Mouse (Mus musculus): ENCODE data around the gene Olfr586.

Olfr586 gene

GRCm38 (mm10) chr7:103125538-103125937 lies at the start of gene Olfr586:
TSS of gene Olfr586 (minus strand) at chr7:103125638.
- no peak for DNase-seq (ENCODE audit: low spot score in 2 of 2)

DNA sequence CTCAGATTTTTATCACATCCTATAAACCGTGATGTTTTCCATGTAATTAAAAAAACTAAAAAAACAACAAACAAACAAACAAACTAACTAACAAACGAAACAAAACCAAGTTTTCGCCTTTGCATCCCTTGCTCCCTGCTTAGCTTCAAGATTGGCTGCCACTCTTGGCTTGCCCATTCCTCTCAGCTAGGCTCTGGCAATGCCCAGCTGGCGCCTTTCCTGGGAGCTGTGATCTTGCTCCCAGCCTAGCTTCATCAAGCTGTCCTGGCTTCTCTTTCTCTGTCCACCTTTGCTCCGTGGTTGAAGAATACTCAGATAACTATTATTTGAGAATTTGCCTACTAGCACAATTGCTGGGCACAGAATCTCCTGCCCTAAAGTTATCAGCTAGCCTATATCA lies 44.3 kb upstream of the Olfr586 start:
- no peak for DNase-seq (ENCODE audit: low spot score in 2 of 2)

DNA sequence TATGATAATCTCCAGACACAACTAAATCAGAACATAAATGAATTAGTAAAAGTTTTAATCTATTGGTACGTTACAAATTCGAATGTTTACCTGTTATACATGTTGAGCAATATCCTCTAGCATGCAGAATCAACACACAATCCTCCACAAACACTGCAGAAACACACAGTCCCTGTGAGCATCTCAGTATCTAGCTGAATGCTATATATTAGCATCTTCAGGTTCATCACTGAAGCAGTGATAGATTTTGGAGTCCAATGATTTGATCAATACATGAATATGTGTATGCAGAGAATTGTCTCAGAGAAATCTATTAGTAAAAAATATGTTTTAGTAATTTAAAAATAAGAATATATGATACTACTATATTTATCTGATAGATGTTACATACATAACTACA lies 30.8 kb upstream of the Olfr586 start, which contains the start of gene Olfr589:
TSS of gene Olfr589 (minus strand) at position 101 of the 400 bp plus-strand sequence.
- no peak for DNase-seq (ENCODE audit: low spot score in 2 of 2)

DNA sequence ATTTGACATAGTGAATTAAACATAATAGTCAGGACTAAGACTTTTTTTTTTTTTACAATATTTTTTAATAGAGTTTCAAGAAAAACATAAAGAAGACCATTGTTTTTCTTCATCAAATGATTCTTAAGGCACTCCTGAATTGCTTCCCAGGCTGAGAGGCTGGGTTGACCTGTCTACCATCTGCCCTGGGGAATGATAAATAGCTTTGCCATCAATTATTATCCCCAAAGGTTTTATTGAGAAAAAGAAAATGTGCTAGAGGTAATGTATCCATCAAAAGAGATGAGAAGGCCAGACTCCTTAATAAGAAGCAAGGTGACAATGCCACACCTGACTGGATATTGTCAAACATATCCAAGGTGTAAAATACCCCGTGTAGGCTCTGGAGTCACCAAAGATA lies 15.1 kb upstream of the Olfr586 start, which contains the start of gene Olfr588-ps1:
TSS of gene Olfr588-ps1 (plus strand) at position 301 of the 400 bp plus-strand sequence.
- DNase-seq (ENCODE audit: low spot score in 2 of 2) = no peak

DNA sequence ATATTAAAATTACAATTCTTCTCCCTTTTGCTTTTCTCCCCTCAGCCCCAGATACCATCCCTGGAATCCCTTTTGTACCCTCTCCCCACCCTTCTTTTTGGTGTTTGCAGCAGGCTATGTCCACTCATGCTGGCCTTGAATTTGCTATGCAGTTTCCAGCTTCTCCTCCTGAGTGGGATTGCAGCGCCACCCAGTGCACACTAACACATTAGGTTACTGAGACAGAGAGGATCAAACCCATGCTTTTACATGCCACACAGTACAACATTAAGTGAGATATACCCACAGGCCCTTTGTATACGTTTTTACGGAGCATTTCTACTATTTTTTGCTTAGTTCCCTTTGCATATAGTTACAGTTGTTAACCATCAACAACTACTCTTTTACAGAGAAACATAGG lies 6.0 kb downstream of the Olfr586 start:
- peak in 1 of 2 experiments; percentile 19 for DNase-seq (ENCODE audit: low spot score in 2 of 2)

DNA sequence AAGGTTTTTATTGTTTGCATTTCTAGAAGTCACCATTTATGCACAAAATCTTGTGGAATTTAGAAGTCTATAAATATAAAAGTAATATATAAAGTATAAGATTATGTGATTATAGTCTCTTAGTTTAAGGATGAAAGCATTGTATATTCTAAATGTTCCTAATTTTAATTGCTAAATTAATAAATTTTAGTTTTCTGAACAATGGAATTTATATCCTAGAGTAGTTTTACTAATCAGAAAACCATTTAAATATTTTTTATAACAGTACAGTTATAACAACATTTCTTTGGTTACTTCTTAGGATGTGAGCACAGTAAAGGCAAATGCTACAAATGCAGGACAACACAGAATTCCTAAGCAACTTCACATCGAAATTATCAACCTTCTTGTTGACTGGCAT lies 28.0 kb downstream of the Olfr586 start, which contains the start of gene Olfr585:
TSS of gene Olfr585 (plus strand) at position 301 of the 400 bp plus-strand sequence.
- DNase-seq (ENCODE audit: low spot score in 2 of 2) = no peak

DNA sequence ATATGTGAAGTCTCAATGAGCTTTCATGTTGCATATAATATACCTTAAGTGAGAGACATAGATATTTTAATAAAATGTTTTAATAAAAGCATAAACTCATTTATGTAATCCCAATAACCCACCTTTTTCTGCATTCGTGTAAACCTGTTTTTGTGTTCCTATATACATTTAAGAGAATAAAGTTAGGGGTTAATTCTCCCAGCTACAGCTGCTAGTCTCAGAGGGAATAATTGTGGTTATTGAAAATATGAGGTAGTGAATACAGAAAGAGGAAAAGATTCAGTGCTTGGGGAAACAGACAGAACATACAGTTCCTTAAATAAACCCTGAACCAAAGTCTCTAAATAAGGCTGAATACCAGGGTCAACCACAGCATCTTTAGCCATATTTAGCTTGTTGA lies 43.9 kb downstream of the Olfr586 start, which contains the start of gene Olfr584:
TSS of gene Olfr584 (plus strand) at position 301 of the 400 bp plus-strand sequence.
- no peak for DNase-seq (ENCODE audit: low spot score in 2 of 2)

Data from right cerebral cortex, postnatal 10 days (tissue).